Mouse (Mus musculus) MEL (cell line): ENCODE results near the gene Nfatc4. TPM values are rescaled to one million over a fixed set of nuclear protein-coding genes. Genes with fewer than 3 reads are reported as not detected.

ENCODE experiments used
- DNase-seq: peaks from one replicate; pipeline ENCODE4 v3.0.0; 2011; ENCODE audit warnings: low read depth, low spot score
- H3K27ac ChIP-seq: 2 replicates; pipeline ENCODE4 v1.5.1; 2012; ENCODE audit warnings: low read depth, mild to moderate bottlenecking, control low read depth, low read length, moderate library complexity; ENCODE audit not compliant: control insufficient read depth
- H3K27me3 ChIP-seq, 2 experiments: fragments of 150-350 bp in 1 of 2; sonication (generic) in 1 of 2; 2 replicates each; pipeline ENCODE4 v1.6.1; 2012; ENCODE audit warnings: low read length in 2 of 2, mild to moderate bottlenecking in 2 of 2, improper control_type of control experiment in 1 of 2, moderate library complexity in 1 of 2; ENCODE audit not compliant: insufficient read depth in 2 of 2, control insufficient read depth in 1 of 2
- H3K36me3 ChIP-seq, 2 experiments: 2 replicates each; pipeline ENCODE4 v1.6.1; 2012 to 2014; ENCODE audit warnings: low read length in 2 of 2, improper control_type of control experiment in 1 of 2, inconsistent platforms in 1 of 2, mild to moderate bottlenecking in 1 of 2; ENCODE audit not compliant: insufficient read depth in 2 of 2, control insufficient read depth in 1 of 2
- H3K4me1 ChIP-seq, 2 experiments: fragments of 150-350 bp in 1 of 2; sonication (generic) in 1 of 2; 2 replicates each; pipeline ENCODE4 v1.6.1; 2012; ENCODE audit warnings: low read length in 2 of 2, improper control_type of control experiment in 1 of 2, mild to moderate bottlenecking in 1 of 2; ENCODE audit not compliant: insufficient read depth in 2 of 2, control insufficient read depth in 1 of 2
- H3K4me3 ChIP-seq, 2 experiments: fragments of 150-350 bp in 1 of 2; sonication (generic) in 1 of 2; 2 replicates each; pipeline ENCODE4 v1.5.1; 2012; ENCODE audit warnings: low read depth in 2 of 2, low read length in 2 of 2, mild to moderate bottlenecking in 2 of 2, moderate library complexity in 2 of 2, control low read depth in 1 of 2, improper control_type of control experiment in 1 of 2; ENCODE audit not compliant: control insufficient read depth in 1 of 2, insufficient read depth in 1 of 2
- H3K79me2 ChIP-seq: 2 replicates; pipeline ENCODE4 v1.6.1; 2012; ENCODE audit warnings: mild to moderate bottlenecking, low read length, moderate library complexity; ENCODE audit not compliant: control insufficient read depth, poor library complexity, insufficient read depth
- H3K9ac ChIP-seq: 2 replicates; pipeline ENCODE4 v1.6.1; 2012; ENCODE audit warnings: low read depth, mild to moderate bottlenecking, control low read depth, low read length, moderate library complexity; ENCODE audit not compliant: control insufficient read depth, poor library complexity, severe bottlenecking
- H3K9me3 ChIP-seq: fragments of 150-350 bp; sonication (generic); replicated peaks from 2 replicates; pipeline ENCODE4 v1.6.1; 2012; ENCODE audit warnings: mild to moderate bottlenecking, low read length, improper control_type of control experiment, moderate library complexity; ENCODE audit not compliant: insufficient read depth
- BHLHE40 ChIP-seq: IDR thresholded peaks from 2 replicates; pipeline ENCODE4 v1.6.1; 2012; ENCODE audit warnings: low read depth, mild to moderate bottlenecking, inconsistent platforms, low read length, improper control_type of control experiment, borderline replicate concordance
- CHD2 ChIP-seq: IDR thresholded peaks from 2 replicates; pipeline ENCODE4 v1.6.1; 2011; ENCODE audit warnings: low read length, improper control_type of control experiment
- E2F4 ChIP-seq: IDR thresholded peaks from 2 replicates; pipeline ENCODE4 v1.6.1; 2011; ENCODE audit warnings: low read depth, low read length, improper control_type of control experiment, borderline replicate concordance
- EP300 ChIP-seq, 2 experiments: IDR thresholded peaks; 2 replicates each; pipeline ENCODE4 v1.6.1; 2011; ENCODE audit warnings: improper control_type of control experiment in 2 of 2, low read length in 2 of 2, low read depth in 1 of 2, mild to moderate bottlenecking in 1 of 2
- ETS1 ChIP-seq: IDR thresholded peaks from 2 replicates; pipeline ENCODE4 v1.6.1; 2012; ENCODE audit warnings: low read depth, mild to moderate bottlenecking, inconsistent platforms, low read length, improper control_type of control experiment, moderate library complexity
- GATA1 ChIP-seq: IDR thresholded peaks from 2 replicates; pipeline ENCODE4 v1.6.1; 2011; ENCODE audit warnings: low read depth, low read length, improper control_type of control experiment
- JUND ChIP-seq: IDR thresholded peaks from 2 replicates; pipeline ENCODE4 v1.6.1; 2011; ENCODE audit warnings: low read depth, mild to moderate bottlenecking, improper control_type of control experiment, low read length
- KAT2A ChIP-seq: conservative IDR thresholded peaks from 2 replicates; pipeline ENCODE4 v1.6.1; 2012; ENCODE audit warnings: low read depth, low read length, improper control_type of control experiment, inconsistent platforms
- MAX ChIP-seq: IDR thresholded peaks from 2 replicates; pipeline ENCODE4 v1.6.1; 2011; ENCODE audit warnings: low read length, improper control_type of control experiment
- MAZ ChIP-seq: IDR thresholded peaks from 2 replicates; pipeline ENCODE4 v1.6.1; 2012; ENCODE audit warnings: low read depth, mild to moderate bottlenecking, inconsistent platforms, low read length, improper control_type of control experiment
- MXI1 ChIP-seq: IDR thresholded peaks from 2 replicates; pipeline ENCODE4 v1.6.1; 2011; ENCODE audit warnings: mild to moderate bottlenecking, low read depth, low read length, improper control_type of control experiment
- MYB ChIP-seq: IDR thresholded peaks from 2 replicates; pipeline ENCODE4 v1.6.1; 2011; ENCODE audit warnings: mild to moderate bottlenecking, low read depth, low read length, improper control_type of control experiment
- MYC ChIP-seq: IDR thresholded peaks from 2 replicates; pipeline ENCODE4 v1.6.1; 2011; ENCODE audit warnings: low read depth, mild to moderate bottlenecking, low read length, improper control_type of control experiment, moderate library complexity
- NELFE ChIP-seq: IDR thresholded peaks from 2 replicates; pipeline ENCODE4 v1.6.1; 2011; ENCODE audit warnings: low read depth, low read length, improper control_type of control experiment
- POLR2AphosphoS2 ChIP-seq: IDR thresholded peaks from 2 replicates; pipeline ENCODE4 v1.6.1; 2011; ENCODE audit warnings: low read length, improper control_type of control experiment
- RAD21 ChIP-seq: IDR thresholded peaks from 2 replicates; pipeline ENCODE4 v1.6.1; 2011; ENCODE audit warnings: mild to moderate bottlenecking, low read depth, low read length, improper control_type of control experiment
- SMC3 ChIP-seq: IDR thresholded peaks from 2 replicates; pipeline ENCODE4 v1.6.1; 2011; ENCODE audit warnings: low read depth, low read length, improper control_type of control experiment
- TBP ChIP-seq: IDR thresholded peaks from 2 replicates; pipeline ENCODE4 v1.8.0; 2011; ENCODE audit warnings: low read depth, low read length, improper control_type of control experiment
- UBTF ChIP-seq: IDR thresholded peaks from 2 replicates; pipeline ENCODE4 v1.6.1; 2012; ENCODE audit warnings: low read depth, mild to moderate bottlenecking, inconsistent platforms, low read length, improper control_type of control experiment, moderate library complexity, borderline replicate concordance; ENCODE audit not compliant: insufficient read depth
- USF1 ChIP-seq: IDR thresholded peaks from 2 replicates; pipeline ENCODE4 v1.6.1; 2014; ENCODE audit warnings: low read depth, mild to moderate bottlenecking, inconsistent platforms, low read length, improper control_type of control experiment, moderate library complexity
- USF2 ChIP-seq, 2 experiments: IDR thresholded peaks; 2 replicates each; pipeline ENCODE4 v1.6.1; 2011 to 2012; ENCODE audit warnings: improper control_type of control experiment in 2 of 2, low read length in 2 of 2, borderline replicate concordance in 1 of 2, inconsistent platforms in 1 of 2, low read depth in 1 of 2, mild to moderate bottlenecking in 1 of 2; ENCODE audit not compliant: insufficient read depth in 1 of 2
- ZC3H11A ChIP-seq: IDR thresholded peaks from 2 replicates; pipeline ENCODE4 v1.6.1; 2012; ENCODE audit warnings: low read depth, mild to moderate bottlenecking, inconsistent platforms, low read length, improper control_type of control experiment
- ZMIZ1 ChIP-seq: IDR thresholded peaks from 2 replicates; pipeline ENCODE4 v1.6.1; 2012; ENCODE audit warnings: low read depth, mild to moderate bottlenecking, inconsistent platforms, low read length, improper control_type of control experiment, moderate library complexity
- polyA plus RNA-seq, 2 experiments: library from polyadenylated mRNA; stranded (reverse) in 1 of 2; unstranded in 1 of 2; fragments of >175 nt in 1 of 2; fragments of >200 nt in 1 of 2; gene quantifications; 2 replicates each; pipeline versions ENCODE4 v1.2.1 to v1.2.4; 2012; ENCODE audit warnings: low replicate concordance in 2 of 2, low read depth in 1 of 2; ENCODE audit not compliant: insufficient read length in 2 of 2, insufficient read depth in 1 of 2, missing spikeins in 1 of 2
- total RNA-seq: library from RNA; depleted of rRNA; stranded (reverse); fragments of 300-350 nt; gene quantifications from 2 replicates; pipeline ENCODE4 v1.2.3, GENCODE M21; 2012

Gene Nfatc4
- total and polyA plus RNA-seq, 3 experiments = 0.27 to 0.71 TPM; not detected in 1

DNA sequence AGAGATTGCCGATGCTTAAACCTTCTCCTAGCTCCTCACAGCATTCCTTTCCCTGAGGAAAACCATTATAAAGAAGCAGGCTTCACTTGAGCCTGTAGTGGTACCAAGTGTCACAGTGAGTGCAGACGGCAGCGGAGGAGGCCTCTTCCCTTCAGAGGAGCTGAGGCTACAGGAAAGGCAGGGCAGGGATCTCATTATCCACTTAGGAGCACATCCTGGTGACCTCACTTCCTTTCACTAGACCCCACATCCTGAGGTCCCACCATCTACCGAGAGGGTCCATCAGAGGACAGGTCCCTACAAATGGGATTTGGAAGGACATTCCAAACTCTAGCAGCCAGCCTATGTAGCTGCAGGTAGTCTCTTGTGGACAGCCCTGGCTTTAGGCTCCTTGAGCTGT is 34.6 kb downstream of the Nfatc4 start:
- no peak overlapping the region for H3K27ac ChIP-seq
- peaks cover 5 to 26% of the 10 kb centered on the region in 2 experiments for H3K27me3 ChIP-seq
- no peak for DNase-seq
- no peaks in the 10 kb centered on the region for H3K36me3 ChIP-seq
- no peak overlapping the region for H3K4me3 ChIP-seq
- no peak overlapping the region for H3K9ac ChIP-seq
- H3K9me3 ChIP-seq = no peaks in the 10 kb centered on the region
- TF ChIP-seq TBP (no peak), POLR2AphosphoS2 (no peak), ZC3H11A (no peak), MXI1 (no peak), CHD2 (no peak), MAX (no peak), RAD21 (no peak), USF1 (no peak), E2F4 (no peak), GATA1 (no peak), MYB (no peak), ETS1 (no peak), USF2 (IDR thresholded peaks at IDR 0.05; ENCODE audit: borderline replicate concordance in 1 of 2, insufficient read depth in 1 of 2, low read depth in 1 of 2, low read length in 2 of 2) (no peak)
- no peaks in the 10 kb centered on the region for H3K4me1 ChIP-seq
- no peaks in the 10 kb centered on the region for H3K79me2 ChIP-seq

DNA sequence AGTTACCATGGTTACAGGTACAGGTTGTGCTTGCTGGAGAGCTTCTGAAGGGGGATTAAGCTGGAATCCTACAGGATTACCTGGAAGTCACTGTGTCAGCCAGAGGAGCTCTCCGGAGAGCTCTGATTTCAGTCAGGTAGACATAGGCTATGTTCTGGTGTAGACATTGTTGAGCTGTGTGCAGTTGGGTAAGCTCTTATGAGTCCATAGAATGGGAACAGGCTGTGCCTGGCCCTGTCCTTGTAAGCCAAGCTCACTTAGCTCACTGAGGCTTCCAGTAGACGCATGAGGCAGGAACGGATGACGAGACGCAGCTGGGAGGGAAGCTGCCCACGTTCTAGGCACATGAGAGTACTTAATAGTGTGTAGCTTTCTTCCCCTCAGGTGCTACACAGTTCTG is 39.2 kb downstream of the Nfatc4 start:
- DNase-seq = no peak
- H3K79me2 ChIP-seq = no peaks in the 10 kb centered on the region
- no peaks in the 10 kb centered on the region for H3K9me3 ChIP-seq
- no peak overlapping the region for H3K9ac ChIP-seq
- no peak overlapping the region for H3K27ac ChIP-seq
- H3K4me1 ChIP-seq = no peaks in the 10 kb centered on the region
- H3K27me3 ChIP-seq = peaks cover 5 to 17% of the 10 kb centered on the region in 2 experiments
- TF ChIP-seq ZMIZ1 = no peak
- TF ChIP-seq NELFE = no peak
- TF ChIP-seq BHLHE40 = no peak
- no peak for TF ChIP-seq POLR2AphosphoS2
- TF ChIP-seq ZC3H11A = no peak
- TF ChIP-seq RAD21 = no peak
- TF ChIP-seq JUND = no peak
- TF ChIP-seq MAZ = no peak
- no peak for TF ChIP-seq KAT2A
- no peak for TF ChIP-seq EP300 (IDR thresholded peaks at IDR 0.05; ENCODE audit: low read depth in 1 of 2, low read length in 2 of 2)
- TF ChIP-seq CHD2 = no peak
- no peak for TF ChIP-seq UBTF
- TF ChIP-seq SMC3 = no peak
- no peak for TF ChIP-seq MYC
- H3K4me3 ChIP-seq = no peak overlapping the region
- no peaks in the 10 kb centered on the region for H3K36me3 ChIP-seq
